Mouse (Mus musculus) frontal cortex, postnatal 10 days (tissue): Measurements from ENCODE around the gene Efcab9.
"Not testable (repeated sequence)": the region's sequence is repeated elsewhere in the genome, so short reads cannot be mapped to it uniquely, and the experiment has no call there.

Source experiments
- DNase-seq, 2 experiments: peaks; one replicate each; pipeline ENCODE4 v3.0.0; 2022; ENCODE audit warnings: low spot score in 2 of 2, mixed read lengths in 1 of 2

Gene Efcab9

DNA sequence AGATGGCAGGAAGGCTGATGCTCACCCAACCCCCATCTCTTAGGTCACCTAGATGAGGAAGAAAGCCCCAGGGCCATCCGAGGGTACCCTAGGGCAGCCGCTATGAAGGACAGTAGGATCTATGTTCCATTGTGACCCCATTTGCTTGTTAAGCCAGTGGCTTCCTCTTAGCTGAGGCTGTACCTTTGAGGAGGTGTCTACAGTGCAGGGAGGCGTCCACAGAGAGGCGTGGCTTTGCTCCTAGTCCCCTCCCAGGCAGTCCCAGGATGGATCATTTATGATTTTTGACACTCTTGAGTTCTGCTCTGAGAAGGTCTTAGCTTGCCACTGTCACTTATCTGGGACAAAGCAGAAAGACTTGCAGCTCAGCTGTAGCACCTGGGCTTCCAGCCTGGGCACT lies 7.0 kb upstream of the Efcab9 start:
- DNase-seq: no peak

- DNase-seq: no peak
Observed at GRCm38 (mm10) chr11:32538435-32538834, 6.6 kb upstream of the Efcab9 start.

GRCm38 (mm10) chr11:32536954-32537353 lies 5.1 kb upstream of the Efcab9 start:
- no peak for DNase-seq

- no peak for DNase-seq
Observed at GRCm38 (mm10) chr11:32535646-32536045, 3.8 kb upstream of the Efcab9 start.

DNA sequence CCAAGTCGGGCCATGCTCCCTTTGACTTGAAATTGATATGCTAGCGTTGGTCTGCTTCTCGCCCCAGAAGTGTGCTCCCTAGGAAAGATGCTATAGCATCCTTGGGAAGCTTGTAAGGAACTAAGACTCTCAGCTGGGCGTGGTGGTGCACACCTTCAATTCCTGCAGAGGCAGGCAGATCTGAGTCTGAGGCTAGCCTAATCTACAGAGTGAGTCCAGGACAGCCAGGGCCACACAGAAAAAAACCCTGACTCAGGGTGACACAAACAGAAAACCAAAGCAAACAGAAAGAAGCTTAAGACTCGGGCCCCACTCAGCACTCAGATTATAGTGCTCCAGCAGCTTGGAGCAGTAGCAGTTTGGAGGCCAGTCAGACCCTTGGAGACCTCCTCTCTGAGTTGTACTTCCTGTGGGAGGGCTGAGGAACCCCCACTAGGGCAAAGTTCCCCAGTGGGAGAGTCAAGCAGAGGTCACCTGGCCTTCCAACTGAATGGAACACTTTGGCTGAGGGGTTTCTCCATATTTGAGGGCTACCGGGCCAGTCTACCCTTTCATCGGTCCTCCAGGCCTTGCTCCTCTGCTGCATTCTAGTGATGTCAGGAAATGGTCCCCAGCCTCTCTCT lies 2.7 kb upstream of the Efcab9 start:
- no peak for DNase-seq

DNA sequence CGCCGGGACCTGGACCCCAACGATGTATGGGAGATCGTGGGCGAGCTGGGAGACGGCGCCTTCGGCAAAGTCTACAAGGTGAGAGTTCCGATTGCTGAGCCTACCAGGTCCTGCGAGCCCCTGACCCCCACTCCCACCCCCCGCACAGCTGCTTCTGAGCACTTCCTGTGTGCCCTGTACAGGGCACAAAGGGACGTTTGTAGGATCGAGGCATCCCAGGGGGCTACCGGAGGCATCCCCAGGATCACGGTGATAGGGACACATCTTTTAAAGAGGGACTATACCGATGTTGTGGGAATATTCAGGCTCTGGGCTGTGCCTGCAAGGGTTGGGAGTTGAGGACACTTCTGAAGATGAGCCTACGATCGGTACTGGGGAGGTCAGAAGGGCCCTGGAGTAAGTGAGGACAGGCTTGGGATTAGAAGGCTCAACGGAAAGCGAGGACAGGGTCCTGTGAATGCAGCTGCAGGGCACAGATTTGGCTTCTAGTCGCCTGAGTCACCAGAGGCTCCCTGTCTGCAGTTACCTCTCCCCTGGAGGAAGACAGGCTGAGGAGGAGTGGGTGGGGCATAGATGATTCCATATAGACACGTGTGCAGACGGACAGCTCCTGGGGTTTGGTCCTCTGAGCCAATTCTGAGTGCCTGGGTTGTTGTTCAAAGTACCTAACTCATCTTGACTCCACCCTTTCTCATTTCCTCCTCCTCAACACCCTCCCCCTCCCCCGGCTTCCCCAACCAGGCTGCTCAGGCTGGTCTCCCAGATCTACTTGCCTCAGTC lies 1.8 kb upstream of the Efcab9 start:
- DNase-seq: no peak

GRCm38 (mm10) chr11:32532765-32533481 lies 1.0 kb upstream of the Efcab9 start, which contains the start of gene Stk10:
Gene Stk10 (plus strand): TSS chr11:32533305.
- DNase-seq: peak; percentile 83 to 90

DNA sequence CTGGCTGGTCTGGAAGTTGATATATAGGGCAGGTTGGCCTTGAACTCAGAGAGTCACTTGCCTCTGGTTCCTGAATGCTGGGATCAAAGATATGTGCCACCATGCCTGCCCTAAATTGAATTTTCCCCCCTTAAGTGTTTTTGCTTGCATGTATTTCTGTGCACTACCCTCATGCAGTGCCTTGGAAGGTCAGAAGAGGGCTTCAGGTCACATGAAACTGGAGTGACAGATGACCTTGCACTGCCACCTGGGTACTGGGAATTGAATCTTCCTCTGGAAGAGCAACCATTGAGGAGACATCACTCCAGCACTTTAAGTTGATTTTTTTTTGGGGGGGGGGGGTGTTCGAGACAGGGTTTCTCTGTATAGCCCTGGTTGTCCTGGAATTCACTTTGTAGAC lies 1.7 kb downstream of the Efcab9 start:
- DNase-seq: no peak

- no peak for DNase-seq
Observed at GRCm38 (mm10) chr11:32527006-32527405, 4.9 kb downstream of the Efcab9 start.

- DNase-seq: no peak
Observed at GRCm38 (mm10) chr11:32524122-32524920, 7.6 kb downstream of the Efcab9 start.

GRCm38 (mm10) chr11:32521246-32521645 lies 10.6 kb downstream of the Efcab9 start:
- no peak for DNase-seq

- no peak for DNase-seq
Observed at GRCm38 (mm10) chr11:32519354-32519753, 12.5 kb downstream of the Efcab9 start.

DNA sequence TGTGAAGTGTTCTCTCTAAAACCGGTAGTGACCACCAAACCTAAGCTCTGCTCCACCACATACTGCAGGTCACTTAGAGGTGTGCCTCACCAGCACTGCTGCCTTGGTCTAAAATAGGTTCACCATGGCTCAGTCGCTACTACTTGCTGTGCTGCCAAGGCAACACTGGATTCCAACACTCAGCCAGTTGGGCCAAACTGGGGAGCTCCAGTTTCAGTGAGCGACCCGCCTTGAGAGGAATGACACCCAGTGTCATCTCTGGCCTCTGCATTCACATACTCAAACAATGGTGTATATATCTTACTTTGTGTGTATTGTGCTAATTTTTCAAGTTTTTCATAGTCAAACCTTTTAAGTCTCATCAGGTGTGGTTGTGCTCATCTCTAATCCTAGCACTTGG lies 13.1 kb downstream of the Efcab9 start:
- DNase-seq: no peak

GRCm38 (mm10) chr11:32516916-32517712 lies 14.8 kb downstream of the Efcab9 start:
- DNase-seq: no peak

- no peak for DNase-seq
Observed at GRCm38 (mm10) chr11:32516091-32516490, 15.8 kb downstream of the Efcab9 start.

GRCm38 (mm10) chr11:32514853-32515252 lies 17.0 kb downstream of the Efcab9 start:
- not testable (repeated sequence) for DNase-seq

- no peak for DNase-seq
Observed at GRCm38 (mm10) chr11:32510930-32511329, 21.0 kb downstream of the Efcab9 start.

- no peak for DNase-seq
Observed at GRCm38 (mm10) chr11:32505091-32505739, 26.7 kb downstream of the Efcab9 start.

GRCm38 (mm10) chr11:32503711-32504110 lies 28.2 kb downstream of the Efcab9 start:
- DNase-seq: no peak

DNA sequence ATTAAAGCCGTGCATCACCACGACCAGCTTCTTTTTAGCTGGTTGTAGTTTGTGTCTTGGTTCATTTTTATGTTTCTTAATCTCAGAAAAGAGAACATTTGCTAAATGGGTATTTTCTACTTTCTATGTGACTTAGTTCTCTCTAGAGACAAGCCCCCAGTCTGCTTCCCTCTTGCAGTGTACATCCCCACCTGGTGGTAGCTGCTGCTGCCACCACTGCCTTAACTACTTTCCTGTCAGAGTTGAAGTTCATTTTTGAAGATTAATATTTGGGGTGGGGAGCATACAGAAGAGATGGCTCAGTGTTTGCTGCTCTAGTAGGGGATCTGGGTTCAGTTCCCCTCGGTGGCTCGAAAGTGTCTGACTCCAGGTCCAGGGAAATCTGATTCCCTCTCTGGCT lies 31.9 kb downstream of the Efcab9 start:
- DNase-seq: no peak
